Mouse (Mus musculus): Measurements from ENCODE around the gene Ing4. TPM values are rescaled to one million over a fixed set of nuclear protein-coding genes. Genes with fewer than 3 reads are reported as not detected.

Ing4 gene
- polyA plus RNA-seq, 1 experiment from 2014 or later, result 187 TPM

DNA sequence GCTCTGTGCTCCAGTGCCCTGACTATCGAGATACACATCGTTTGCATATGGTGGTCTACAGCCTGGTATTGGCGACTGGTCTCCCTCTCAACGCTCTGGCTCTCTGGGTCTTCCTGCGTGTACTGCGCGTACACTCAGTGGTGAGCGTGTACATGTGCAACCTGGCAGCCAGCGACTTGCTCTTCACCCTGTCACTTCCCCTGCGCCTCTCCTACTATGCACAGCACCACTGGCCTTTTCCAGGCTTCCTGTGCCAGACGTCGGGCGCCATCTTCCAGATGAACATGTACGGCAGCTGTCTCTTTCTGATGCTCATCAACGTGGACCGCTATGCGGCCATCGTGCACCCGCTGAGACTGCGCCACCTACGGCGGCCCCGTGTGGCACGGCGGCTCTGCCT lies 41.8 kb downstream of the Ing4 start:
- 25% methylated on average over 25 of the region's 25 CpGs for WGBS
- H3K9ac ChIP-seq, result peak overlapping the region; percentile 77
- peak overlapping the region; percentile 85 for H3K27ac ChIP-seq
- peak overlapping the region; percentile 48 for H3K4me3 ChIP-seq
- no peaks in the 10 kb centered on the region for H3K9me3 ChIP-seq
- H3K27me3 ChIP-seq, result no peaks in the 10 kb centered on the region; the same call in 1 of the 2 replicates
- H3K4me1 ChIP-seq, result peaks cover 8% of the 10 kb centered on the region
- H3K36me3 ChIP-seq, result no peaks in the 10 kb centered on the region
- peak; percentile 27; the same call in 1 of the 2 replicates for ATAC-seq (ENCODE audit: insufficient number of reproducible peaks, insufficient read depth, low FRiP score, low TSS enrichment, low read depth)
- peak overlapping the region; percentile 78 for H3K4me2 ChIP-seq

GRCm38 (mm10) chr6:125081797-125082560 lies 42.4 kb downstream of the Ing4 start:
- Histone ChIP-seq H3K4me2 (peak overlapping the region; percentile 78), H3K27ac (peak overlapping the region; percentile 85), H3K4me1 (peaks cover 8% of the 10 kb centered on the region), H3K4me3 (peak overlapping the region; percentile 48), H3K27me3 (no peaks in the 10 kb centered on the region; the same call in 1 of the 2 replicates), H3K36me3 (no peaks in the 10 kb centered on the region), H3K9ac (peak overlapping the region; percentile 77), H3K9me3 (no peaks in the 10 kb centered on the region)
- WGBS, result 22% methylated on average over 45 of the region's 45 CpGs
- ATAC-seq (ENCODE audit: insufficient number of reproducible peaks, insufficient read depth, low FRiP score, low TSS enrichment, low read depth), result peak; percentile 86

- no peaks in the 10 kb centered on the region for H3K36me3 ChIP-seq
These were observed 43.3 kb downstream of the Ing4 start for GRCm38 (mm10) chr6:125082801-125083386.

DNA sequence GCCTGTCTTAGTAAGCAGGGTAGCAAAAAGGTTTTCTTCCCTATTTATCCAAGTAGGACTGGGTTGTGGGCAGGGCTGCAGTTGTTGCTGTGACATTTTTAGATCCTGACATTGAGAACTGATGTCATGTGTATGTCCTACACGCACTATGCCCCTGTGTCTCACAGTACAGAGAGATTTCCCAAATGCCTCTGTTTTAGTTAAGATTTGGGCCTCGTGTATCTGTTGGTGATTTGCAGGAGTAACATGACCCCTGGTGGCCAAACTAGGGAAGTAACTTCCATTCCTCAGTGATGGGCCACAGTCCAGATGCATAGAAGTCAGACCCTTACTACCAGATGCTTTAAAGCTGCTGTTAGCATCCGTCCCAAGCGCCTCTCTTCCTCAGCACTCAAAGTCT lies 44.9 kb downstream of the Ing4 start:
- no peaks in the 10 kb centered on the region for H3K36me3 ChIP-seq
- peaks cover 21% of the 10 kb centered on the region for H3K4me1 ChIP-seq
- no peak overlapping the region for H3K4me2 ChIP-seq
- H3K4me3 ChIP-seq, result no peak overlapping the region
- peak overlapping the region; percentile 28; the same call in 1 of the 2 replicates for H3K9ac ChIP-seq
- H3K27me3 ChIP-seq, result no peaks in the 10 kb centered on the region; the same call in 1 of the 2 replicates
- H3K9me3 ChIP-seq, result no peaks in the 10 kb centered on the region
- H3K27ac ChIP-seq, result peak overlapping the region; percentile 18; the same call in 1 of the 2 replicates
- 5% methylated on average over 4 of the region's 4 CpGs for WGBS
- ATAC-seq (ENCODE audit: insufficient number of reproducible peaks, insufficient read depth, low FRiP score, low TSS enrichment, low read depth), result no peak

More at GRCm38 (mm10) chr6:125082801-125083386, 43.3 kb downstream of the Ing4 start:
- Histone ChIP-seq H3K9ac (no peak overlapping the region), H3K9me3 (no peaks in the 10 kb centered on the region), H3K27me3 (no peaks in the 10 kb centered on the region; the same call in 1 of the 2 replicates), H3K4me3 (no peak overlapping the region), H3K27ac (no peak overlapping the region), H3K4me2 (no peak overlapping the region), H3K4me1 (peaks cover 8% of the 10 kb centered on the region)
- WGBS, result 86% methylated on average over 7 of the region's 7 CpGs
- no peak for ATAC-seq (ENCODE audit: insufficient number of reproducible peaks, insufficient read depth, low FRiP score, low TSS enrichment, low read depth)

- H3K27me3 ChIP-seq, result no peaks in the 10 kb centered on the region
- no peak overlapping the region for H3K9ac ChIP-seq
- no peak overlapping the region for H3K4me2 ChIP-seq
- no peaks in the 10 kb centered on the region for H3K36me3 ChIP-seq
- H3K27ac ChIP-seq, result peak overlapping the region; percentile 97
- H3K4me3 ChIP-seq, result no peak overlapping the region
- no peaks in the 10 kb centered on the region for H3K9me3 ChIP-seq
- no peak for ATAC-seq (ENCODE audit: insufficient number of reproducible peaks, insufficient read depth, low FRiP score, low TSS enrichment, low read depth)
- 81% methylated on average over 3 of the region's 3 CpGs for WGBS
- H3K4me1 ChIP-seq, result peaks cover 30% of the 10 kb centered on the region
These were observed 48.4 kb downstream of the Ing4 start for GRCm38 (mm10) chr6:125087937-125088336.

- WGBS, result 3% methylated on average over 18 of the region's 20 CpGs
- Histone ChIP-seq H3K9me3 (no peaks in the 10 kb centered on the region), H3K4me1 (peaks cover 30% of the 10 kb centered on the region), H3K9ac (peak overlapping the region; percentile 59), H3K27me3 (no peaks in the 10 kb centered on the region), H3K36me3 (no peaks in the 10 kb centered on the region), H3K27ac (peak overlapping the region; percentile 97), H3K4me3 (peak overlapping the region; percentile 6; the same call in 1 of the 2 replicates), H3K4me2 (peak overlapping the region; percentile 58)
- ATAC-seq (ENCODE audit: insufficient number of reproducible peaks, insufficient read depth, low FRiP score, low TSS enrichment, low read depth), result peak; percentile 81
These were observed 49.2 kb downstream of the Ing4 start for GRCm38 (mm10) chr6:125088561-125089321.

GRCm38 (mm10) chr6:125089521-125090321 lies 50.2 kb downstream of the Ing4 start:
- peaks cover 27% of the 10 kb centered on the region for H3K4me1 ChIP-seq
- H3K27ac ChIP-seq, result peak overlapping the region; percentile 97
- H3K36me3 ChIP-seq, result no peaks in the 10 kb centered on the region
- H3K9me3 ChIP-seq, result no peaks in the 10 kb centered on the region
- WGBS, result 3% methylated on average over 15 of the region's 15 CpGs
- ATAC-seq (ENCODE audit: insufficient number of reproducible peaks, insufficient read depth, low FRiP score, low TSS enrichment, low read depth), result peak; percentile 66
- H3K9ac ChIP-seq, result peak overlapping the region; percentile 66
- H3K4me3 ChIP-seq, result peak overlapping the region; percentile 18
- H3K27me3 ChIP-seq, result no peaks in the 10 kb centered on the region
- peak overlapping the region; percentile 58 for H3K4me2 ChIP-seq

DNA sequence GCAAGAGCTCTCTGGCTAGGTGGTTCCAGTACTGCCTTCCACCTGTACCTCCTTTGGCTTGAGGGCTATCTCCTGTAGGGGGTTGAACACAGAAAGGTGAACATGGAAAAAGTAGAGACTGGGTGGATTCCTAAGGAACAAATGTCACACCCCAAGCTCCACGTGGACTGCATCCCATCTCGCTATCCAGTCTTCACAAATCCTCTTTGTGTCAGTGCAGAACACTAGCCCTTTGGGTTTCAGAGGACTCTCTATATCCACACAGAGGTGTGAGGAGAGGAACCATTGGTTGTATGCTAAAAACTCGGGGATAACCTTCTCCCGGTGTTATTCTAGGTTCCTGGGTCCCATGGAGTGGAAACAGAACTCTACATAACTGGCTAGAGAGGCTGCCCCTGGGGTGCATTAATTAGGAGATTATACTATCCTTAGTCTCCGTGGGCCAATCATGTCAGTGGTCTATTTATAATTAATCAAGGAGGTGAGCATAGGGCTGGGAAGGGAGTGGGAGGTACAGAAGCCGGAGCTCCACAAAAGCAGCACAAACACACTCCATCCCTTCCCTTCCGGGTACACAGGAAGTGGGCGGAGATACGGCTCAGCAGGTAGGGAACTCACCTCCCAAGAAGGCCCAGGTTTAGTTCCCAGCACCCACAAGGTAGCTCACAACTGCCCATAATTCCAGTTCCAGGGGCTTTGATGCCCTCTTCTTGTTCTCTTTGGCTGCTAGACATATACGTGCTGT lies 51.0 kb downstream of the Ing4 start:
- Histone ChIP-seq H3K4me3 (0 out of 2 replicates have a peak overlapping the region, but pooled peaks have one; percentile 18), H3K9me3 (no peaks in the 10 kb centered on the region), H3K27ac (peak overlapping the region; percentile 97), H3K27me3 (no peaks in the 10 kb centered on the region), H3K9ac (peak overlapping the region; percentile 66; the same call in 1 of the 2 replicates), H3K4me1 (peaks cover 27% of the 10 kb centered on the region), H3K4me2 (peak overlapping the region; percentile 58), H3K36me3 (no peaks in the 10 kb centered on the region)
- ATAC-seq (ENCODE audit: insufficient number of reproducible peaks, insufficient read depth, low FRiP score, low TSS enrichment, low read depth), result no peak
- WGBS, result 60% methylated on average over 10 of the region's 10 CpGs

DNA sequence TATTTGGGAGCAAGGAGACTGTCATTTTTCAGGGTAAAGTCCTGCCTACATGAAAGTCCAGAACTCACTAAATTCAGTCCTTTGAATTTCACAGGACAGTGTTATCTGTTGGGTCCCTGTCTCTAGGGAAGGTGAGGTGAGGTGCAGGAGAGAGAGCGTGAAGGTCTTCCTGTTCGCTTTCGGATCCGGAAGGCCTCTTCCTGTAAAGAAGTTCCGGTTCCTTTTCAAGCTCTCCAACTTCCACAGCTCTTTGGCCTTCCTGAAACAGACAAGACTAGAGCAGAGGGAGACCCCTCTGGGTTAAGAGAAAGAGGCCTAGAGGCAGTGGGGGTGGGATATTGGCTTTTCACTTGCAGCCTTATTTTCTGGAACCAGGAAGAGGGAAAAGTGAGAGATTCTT lies 52.8 kb downstream of the Ing4 start:
- Histone ChIP-seq H3K27ac (peak overlapping the region; percentile 16; the same call in 1 of the 2 replicates), H3K9ac (no peak overlapping the region), H3K9me3 (no peaks in the 10 kb centered on the region), H3K4me3 (no peak overlapping the region), H3K4me2 (no peak overlapping the region), H3K27me3 (no peaks in the 10 kb centered on the region), H3K4me1 (peaks cover 27% of the 10 kb centered on the region), H3K36me3 (no peaks in the 10 kb centered on the region)
- no peak for ATAC-seq (ENCODE audit: insufficient number of reproducible peaks, insufficient read depth, low FRiP score, low TSS enrichment, low read depth)
- WGBS, result 92% methylated on average over 5 of the region's 5 CpGs

- ATAC-seq (ENCODE audit: insufficient number of reproducible peaks, insufficient read depth, low FRiP score, low TSS enrichment, low read depth), result no peak
- H3K27me3 ChIP-seq, result no peaks in the 10 kb centered on the region
- peak overlapping the region; percentile 94 for H3K27ac ChIP-seq
- H3K4me1 ChIP-seq, result peaks cover 34% of the 10 kb centered on the region
- peaks cover 19% of the 10 kb centered on the region for H3K36me3 ChIP-seq
- 54% methylated on average over 3 of the region's 3 CpGs for WGBS
- H3K9ac ChIP-seq, result no peak overlapping the region
- no peaks in the 10 kb centered on the region for H3K9me3 ChIP-seq
- no peak overlapping the region for H3K4me3 ChIP-seq
- H3K4me2 ChIP-seq, result no peak overlapping the region
These were observed 55.3 kb downstream of the Ing4 start for GRCm38 (mm10) chr6:125094843-125095242.
